Mouse (Mus musculus): Measurements from ENCODE around the gene Rnf216.

GRCm38 (mm10) chr5:143000654-143001500 lies 111.9 kb downstream of the Rnf216 start:
- TF ChIP-seq CTCF (IDR thresholded peaks at IDR 0.05; ENCODE audit: low read depth), result no peak
- TF ChIP-seq EP300 (IDR thresholded peaks at IDR 0.05; ENCODE audit: low read depth), result no peak
